Comparison of ENCODE assay signal across 12 mouse cellular contexts in genomic region chr8:88012177-88012825, GRCm38 (mm10). TPM values are rescaled to one million over a fixed set of nuclear protein-coding genes. Genes with fewer than 3 reads are reported as not detected.
DNase-seq lines count a peak whose midpoint lies in the region; ATAC-seq and TF ChIP-seq lines count a peak whose summit lies in the region.
"Had no signal": no experiment of that assay in that cellular context is flagged by ENCODE, and none has a peak within 500 bp of the region (broad histone marks: within the 10 kb centered on the region; RNA-seq: fewer than 3 reads in every experiment).

No protein-coding gene starts in this region.

- H3K4me2 ChIP-seq in kidney, postnatal 0 days (ENCODE audit: low read length) = no peak overlapping the region
- peak overlapping the region; percentile 17; the same call in 1 of the 2 replicates for H3K4me2 ChIP-seq in forebrain, embryonic 15.5 days (replicated peaks)
- 0 out of 2 replicates have a peak overlapping the region, but pooled peaks have one; percentile 6 for H3K4me2 ChIP-seq in midbrain, embryonic 14.5 days (ENCODE audit: low read length)

- H3K27ac ChIP-seq in kidney, postnatal 0 days = peak overlapping the region; percentile 25; the same call in 1 of the 2 replicates
- H3K27ac ChIP-seq in ES-E14 (ENCODE audit: insufficient read depth, low read depth, low read length, poor library complexity, severe bottlenecking) = no peak overlapping the region
- peak overlapping the region; percentile 40; the same call in 1 of the 2 replicates for H3K27ac ChIP-seq in forebrain, embryonic 15.5 days (replicated peaks)
- H3K27ac ChIP-seq in midbrain, embryonic 14.5 days (replicated peaks; ENCODE audit: low read depth, low read length) = peak overlapping the region; percentile 71

- H3K9me3 ChIP-seq in kidney, postnatal 0 days (replicated peaks; ENCODE audit: low read length) = no peaks in the 10 kb centered on the region
- no peaks in the 10 kb centered on the region for H3K9me3 ChIP-seq in ES-E14 (ENCODE audit: control insufficient read depth, insufficient read depth, low read depth, low read length)
- no peaks in the 10 kb centered on the region for H3K9me3 ChIP-seq in forebrain, embryonic 15.5 days
- no peaks in the 10 kb centered on the region for H3K9me3 ChIP-seq in midbrain, embryonic 14.5 days (ENCODE audit: control insufficient read depth, low read length)

- DNase-seq in kidney, postnatal 0 days (ENCODE audit: low spot score) = peak; percentile 34
- DNase-seq in kidney, adult 18-20 months = no peak
- DNase-seq in ES-E14 (ENCODE audit: low read depth, low spot score) = peak; percentile 24
- peak; percentile 79 for DNase-seq in midbrain, embryonic 14.5 days
- DNase-seq in gastrocnemius, adult 8-10 months (ENCODE audit: low spot score in 2 of 2) = no peak
- no peak for DNase-seq in heart, postnatal 36 days
- no peak for DNase-seq in lung, postnatal 14 days
- DNase-seq: cerebellum, adult 18-20 months; gastrocnemius, postnatal 36 days; liver, postnatal 0 days had no signal

- 39% methylated on average over 15 of the region's 15 CpGs for WGBS in kidney, postnatal 0 days
- 38% methylated on average over 15 of the region's 15 CpGs for WGBS in forebrain, embryonic 15.5 days
- 24% methylated on average over 15 of the region's 15 CpGs for WGBS in midbrain, embryonic 14.5 days

- H3K36me3 ChIP-seq in kidney, postnatal 0 days (ENCODE audit: insufficient read depth, low read length) = no peaks in the 10 kb centered on the region
- H3K36me3 ChIP-seq in ES-E14 (ENCODE audit: control insufficient read depth, insufficient read depth, low read length, poor library complexity, severe bottlenecking) = no peaks in the 10 kb centered on the region
- H3K36me3 ChIP-seq in forebrain, embryonic 15.5 days = no peaks in the 10 kb centered on the region
- no peaks in the 10 kb centered on the region for H3K36me3 ChIP-seq in midbrain, embryonic 14.5 days (ENCODE audit: control insufficient read depth, insufficient read depth, low read length)

- H3K9ac ChIP-seq in kidney, postnatal 0 days (ENCODE audit: low read depth, low read length) = no peak overlapping the region
- no peak overlapping the region for H3K9ac ChIP-seq in ES-E14 (ENCODE audit: insufficient read depth, low read depth, low read length, poor library complexity, severe bottlenecking)
- no peak overlapping the region for H3K9ac ChIP-seq in forebrain, embryonic 15.5 days (replicated peaks)
- H3K9ac ChIP-seq in midbrain, embryonic 14.5 days (replicated peaks; ENCODE audit: low read length) = no peak overlapping the region
- H3K9ac ChIP-seq: liver, postnatal 0 days had no signal

- H3K4me1 ChIP-seq in kidney, postnatal 0 days (replicated peaks; ENCODE audit: insufficient read depth, low read length) = no peaks in the 10 kb centered on the region; the same call in 1 of the 2 replicates
- peaks cover 0 to 18% of the 10 kb centered on the region in 2 experiments; a peak in 2 of 4 replicates for H3K4me1 ChIP-seq in ES-E14 (ENCODE audit: control insufficient read depth in 2 of 2, insufficient read depth in 2 of 2, low read length in 2 of 2, poor library complexity in 1 of 2)
- H3K4me1 ChIP-seq in forebrain, embryonic 15.5 days = peaks cover 14% of the 10 kb centered on the region
- H3K4me1 ChIP-seq in midbrain, embryonic 14.5 days (ENCODE audit: control insufficient read depth, insufficient read depth, low read length) = peaks cover 15% of the 10 kb centered on the region

- H3K27me3 ChIP-seq in kidney, postnatal 0 days (ENCODE audit: insufficient read depth, low read length) = no peaks in the 10 kb centered on the region
- H3K27me3 ChIP-seq in forebrain, embryonic 15.5 days = no peaks in the 10 kb centered on the region
- no peaks in the 10 kb centered on the region for H3K27me3 ChIP-seq in midbrain, embryonic 14.5 days (ENCODE audit: control insufficient read depth, insufficient read depth, low read length)

- in situ Hi-C loops in ES-E14 (cut with MboI; ENCODE audit: low sequenced_read_pairs in 2 of 2, unreplicated experiment in 2 of 2) = loop anchor here in 1 of 2 experiments (25.0 kb wide), 1 partner anchor 425 kb away; no protein-coding TSS in a partner anchor

- ATAC-seq in kidney, postnatal 0 days (replicated peaks; ENCODE audit: low FRiP score, low read depth) = peak; percentile 57; the same call in 1 of the 2 replicates
- ATAC-seq in forebrain, embryonic 15.5 days (replicated peaks) = peak; percentile 48; the same call in 1 of the 2 replicates
- ATAC-seq in midbrain, embryonic 14.5 days (ENCODE audit: low FRiP score, low TSS enrichment) = peak; percentile 72; the same call in 1 of the 2 replicates
- ATAC-seq: liver, postnatal 0 days had no signal

- TF ChIP-seq CTCF in kidney, postnatal 0 days (IDR thresholded peaks at IDR 0.05; ENCODE audit: low read depth) = no peak

- no peak overlapping the region for H3K4me3 ChIP-seq in kidney, postnatal 0 days (replicated peaks; ENCODE audit: low read depth, low read length)
- H3K4me3 ChIP-seq in ES-E14 (ENCODE audit: insufficient read depth in 1 of 2, low read depth in 1 of 2, low read length in 2 of 2, poor library complexity in 1 of 2, severe bottlenecking in 1 of 2) = no peak overlapping the region
- H3K4me3 ChIP-seq in forebrain, embryonic 15.5 days = no peak overlapping the region
- H3K4me3 ChIP-seq in midbrain, embryonic 14.5 days (replicated peaks; ENCODE audit: low read depth, low read length) = no peak overlapping the region

- intact Hi-C loops in heart, postnatal 36 days (cut with DNase I) = no loop called here

TF ChIP-seq in ES-E14, 5 proteins besides CTCF, POLR2A, EP300 and RAD21:
- TF ChIP-seq CHD2 (IDR thresholded peaks at IDR 0.05; ENCODE audit: low read depth, low read length) (no peak), HCFC1 (IDR thresholded peaks at IDR 0.05; ENCODE audit: borderline replicate concordance, insufficient read depth, low read length) (no peak), ZC3H11A (IDR thresholded peaks at IDR 0.05; ENCODE audit: borderline replicate concordance, low read depth, low read length) (no peak), MAFK (IDR thresholded peaks at IDR 0.05; ENCODE audit: insufficient read depth, low read depth, low read length) (no peak), ZNF384 (IDR thresholded peaks at IDR 0.05; ENCODE audit: low read depth, low read length) (no peak)
TF ChIP-seq in ES-E14: peak in this region for 0.

RNA-seq across cellular contexts. Expression of gene Zfp423, which starts 52.9 kb away (rescaled TPM):
- polyA plus RNA-seq in kidney, postnatal 0 days (2015; fragmentation: Nextera tagmentation; extraction: Ambion mirVana) = 5.9 and 6.1 TPM in 2 replicates
- 21.4 and 23.2 TPM in 2 replicates for total RNA-seq in ES-E14 (2012; rRNA removed)
- polyA plus RNA-seq in forebrain, embryonic 15.5 days (2015; fragmentation: Nextera tagmentation; extraction: Ambion mirVana) = 17.7 and 19.6 TPM in 2 replicates
- polyA plus RNA-seq in midbrain, embryonic 14.5 days (2014; fragmentation: Nextera tagmentation; extraction: Ambion mirVana) = 44.0 and 63.0 TPM in 2 replicates
- 10 to 100 TPM in 3 of 4 experiments, 1 to 10 TPM in 1; 8.4 to 14.8 (median 13.9) TPM for total RNA-seq in gastrocnemius, adult 8-10 months (2022)
- 1 to 10 TPM; 3.8 to 5.1 TPM for total RNA-seq in heart, postnatal 36 days (2021)
- total RNA-seq: hematopoietic stem cell, adult 5-6 weeks had no signal

Comparison
In these comparisons a context has a peak if more than half of its experiments do, and no peak if none do; other contexts are left out.
1. DNase-seq: peak in kidney, postnatal 0 days (single experiment), ES-E14 (single experiment) and midbrain, embryonic 14.5 days (single experiment); none in kidney, adult 18-20 months (single experiment), gastrocnemius, adult 8-10 months (0 of 2), heart, postnatal 36 days (0 of 2) and lung, postnatal 14 days (single experiment).
2. Peak in every context shown above with its lines, with median percentiles within 50 percentile points of each other: ATAC-seq.